Mouse (Mus musculus) lung, embryonic 15.5 days (tissue): Measurements from ENCODE around the gene Zmynd10. TPM values are rescaled to one million over a fixed set of nuclear protein-coding genes. Genes with fewer than 3 reads are reported as not detected.
A peak's percentile ranks its signal among the peaks of the same experiment; 100 is the strongest.
"Not testable (repeated sequence)": the region's sequence is repeated elsewhere in the genome, so short reads cannot be mapped to it uniquely, and the experiment has no call there.

Source experiments
- ATAC-seq: fragments of 200-750 bp; cut with Nextera tagmentation; 2 replicates; pipeline ENCODE4 v1.8.0; 2017; ENCODE audit warnings: moderate number of reproducible peaks, borderline replicate concordance; ENCODE audit not compliant: low FRiP score, low TSS enrichment; ENCODE audit errors: extremely low read depth
- H3K27ac ChIP-seq: fragments of 300-500 bp; sonication (generic); 2 replicates; pipeline ENCODE4 v1.5.1; 2015; ENCODE audit warnings: moderate library complexity, mild to moderate bottlenecking, inconsistent platforms
- H3K27me3 ChIP-seq: fragments of 300-500 bp; sonication (generic); 2 replicates; pipeline ENCODE4 v1.6.1; 2015; ENCODE audit warnings: inconsistent platforms
- H3K36me3 ChIP-seq: fragments of 300-500 bp; sonication (generic); 2 replicates; pipeline ENCODE4 v1.6.1; 2015; ENCODE audit warnings: inconsistent platforms
- H3K4me1 ChIP-seq: fragments of 300-500 bp; sonication (generic); 2 replicates; pipeline ENCODE4 v1.6.1; 2015; ENCODE audit warnings: inconsistent platforms
- H3K4me2 ChIP-seq: fragments of 300-500 bp; sonication (generic); 2 replicates; pipeline ENCODE4 v1.6.1; 2015; ENCODE audit warnings: inconsistent platforms, mild to moderate bottlenecking, moderate library complexity
- H3K4me3 ChIP-seq: fragments of 300-500 bp; sonication (generic); 2 replicates; pipeline ENCODE4 v1.5.1; 2015; ENCODE audit warnings: mild to moderate bottlenecking, inconsistent platforms
- H3K9ac ChIP-seq: fragments of 300-500 bp; sonication (generic); 2 replicates; pipeline ENCODE4 v1.6.1; 2015; ENCODE audit warnings: inconsistent platforms
- H3K9me3 ChIP-seq: fragments of 300-500 bp; sonication (generic); 2 replicates; pipeline ENCODE4 v1.6.1; 2016; ENCODE audit warnings: inconsistent platforms
- WGBS: fragments of 180-500 bp; shearing (Covaris S2); methylation state at CpG from one replicate; pipeline ENCODE4 v1.1.7; 2015; 5-methylcytosine and 5-hydroxymethylcytosine counted together
- polyA plus RNA-seq: library from polyadenylated mRNA; unstranded; fragments of >200 nt; fragmentation: Nextera tagmentation; extraction: Ambion mirVana; gene quantifications from 2 replicates; pipeline ENCODE4 v1.2.1, GENCODE M21; 2015

The Zmynd10 gene
- polyA plus RNA-seq, 1 experiment from 2014 or later = 6.8 TPM

DNA sequence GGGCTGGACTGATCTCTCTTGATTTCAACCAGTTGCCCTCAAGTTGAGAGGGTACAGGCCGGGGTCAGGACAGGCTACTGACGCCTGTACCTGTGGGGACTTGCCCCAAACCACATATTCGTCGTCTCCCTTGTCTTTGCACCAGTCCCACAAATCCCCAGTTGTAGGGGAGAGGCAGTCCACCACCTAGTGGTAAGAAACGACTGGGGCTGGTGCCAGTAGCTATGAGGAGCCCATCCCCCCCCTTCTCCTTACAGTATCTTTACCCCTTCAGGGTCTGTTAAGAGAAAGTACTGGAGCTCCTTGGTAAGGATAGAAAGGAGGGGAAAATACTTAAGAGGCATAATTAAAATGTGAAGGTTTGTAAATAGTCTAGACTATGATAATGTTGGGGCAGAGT lies 18.5 kb downstream of the Zmynd10 start:
- 43% methylated on average over 5 of the region's 5 CpGs for WGBS
- Histone ChIP-seq H3K27ac (0 out of 2 replicates have a peak overlapping the region, but pooled peaks have one; percentile 8), H3K4me1 (peaks cover 49% of the 10 kb centered on the region), H3K4me2 (peak overlapping the region; percentile 82), H3K36me3 (peaks cover 24% of the 10 kb centered on the region), H3K4me3 (peak overlapping the region; percentile 17)
- H3K9me3 ChIP-seq, H3K9ac ChIP-seq, ATAC-seq, H3K27me3 ChIP-seq: not testable (repeated sequence)

DNA sequence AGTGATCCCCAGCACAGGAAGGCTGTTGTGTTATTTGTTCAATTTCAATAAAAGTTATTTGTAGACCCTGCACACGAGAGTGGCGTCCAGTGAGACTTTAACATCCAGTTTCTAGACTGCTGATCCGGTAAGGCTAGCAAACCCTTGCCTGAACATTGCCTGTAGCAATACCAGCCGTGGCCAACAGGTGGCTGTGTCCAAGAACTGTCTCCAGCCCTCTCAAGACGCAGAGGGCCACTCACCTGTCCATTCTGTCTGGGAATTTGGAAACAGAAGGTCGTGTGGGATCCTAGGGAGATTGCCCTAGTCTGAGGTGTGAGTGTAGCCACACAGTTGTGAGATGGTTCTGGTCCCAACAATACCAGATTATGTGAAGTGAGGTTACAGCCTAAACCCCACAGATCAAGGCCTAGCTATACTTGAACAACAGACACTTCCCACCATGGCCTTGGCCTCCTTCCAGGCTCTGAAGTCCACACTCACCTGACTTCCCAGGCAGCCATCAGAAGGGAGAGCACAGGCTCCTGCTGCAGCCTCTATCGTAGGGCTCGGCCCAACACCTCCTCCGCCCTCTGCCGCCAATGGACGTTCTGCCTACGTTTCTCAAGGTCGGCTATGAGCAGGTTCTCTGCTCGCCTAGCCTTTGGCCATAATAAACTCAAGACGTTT lies 19.1 kb downstream of the Zmynd10 start:
- Histone ChIP-seq H3K9ac (no peak overlapping the region), H3K27ac (peak overlapping the region; percentile 90), H3K27me3 (no peaks in the 10 kb centered on the region), H3K4me2 (peak overlapping the region; percentile 82), H3K4me3 (peak overlapping the region; percentile 17; the same call in 1 of the 2 replicates), H3K9me3 (no peaks in the 10 kb centered on the region), H3K36me3 (peaks cover 23% of the 10 kb centered on the region), H3K4me1 (peaks cover 55% of the 10 kb centered on the region)
- no peak for ATAC-seq
- 52% methylated on average over 15 of the region's 15 CpGs for WGBS

DNA sequence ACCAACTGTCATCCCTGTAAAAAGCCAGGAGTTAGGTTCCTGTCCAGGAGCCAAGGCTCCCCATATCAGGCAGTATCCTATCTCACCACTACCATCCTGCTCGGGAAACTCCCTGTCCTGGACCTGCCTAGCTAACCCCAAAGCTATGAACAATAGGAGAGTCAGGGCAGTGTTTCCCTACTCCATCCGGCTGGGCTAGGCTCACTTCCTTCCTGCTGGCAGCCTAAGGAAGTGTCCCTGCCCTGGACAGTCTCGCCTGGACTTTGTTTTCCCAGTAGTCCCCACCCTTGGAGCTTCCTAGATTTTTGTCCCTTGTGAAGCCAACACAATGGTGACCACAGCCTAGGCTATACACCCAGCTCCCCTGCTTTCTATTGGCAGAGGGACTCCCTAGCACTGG lies 19.8 kb downstream of the Zmynd10 start:
- 72% methylated on average over 3 of the region's 3 CpGs for WGBS
- H3K4me1 ChIP-seq = peaks cover 60% of the 10 kb centered on the region
- peak overlapping the region; percentile 82; the same call in 1 of the 2 replicates for H3K4me2 ChIP-seq
- H3K27me3 ChIP-seq = no peaks in the 10 kb centered on the region
- peaks cover 23% of the 10 kb centered on the region for H3K36me3 ChIP-seq
- H3K9me3 ChIP-seq = no peaks in the 10 kb centered on the region
- H3K9ac ChIP-seq = no peak overlapping the region
- ATAC-seq = peak; percentile 19
- peak overlapping the region; percentile 17; the same call in 1 of the 2 replicates for H3K4me3 ChIP-seq
- H3K27ac ChIP-seq = peak overlapping the region; percentile 90

DNA sequence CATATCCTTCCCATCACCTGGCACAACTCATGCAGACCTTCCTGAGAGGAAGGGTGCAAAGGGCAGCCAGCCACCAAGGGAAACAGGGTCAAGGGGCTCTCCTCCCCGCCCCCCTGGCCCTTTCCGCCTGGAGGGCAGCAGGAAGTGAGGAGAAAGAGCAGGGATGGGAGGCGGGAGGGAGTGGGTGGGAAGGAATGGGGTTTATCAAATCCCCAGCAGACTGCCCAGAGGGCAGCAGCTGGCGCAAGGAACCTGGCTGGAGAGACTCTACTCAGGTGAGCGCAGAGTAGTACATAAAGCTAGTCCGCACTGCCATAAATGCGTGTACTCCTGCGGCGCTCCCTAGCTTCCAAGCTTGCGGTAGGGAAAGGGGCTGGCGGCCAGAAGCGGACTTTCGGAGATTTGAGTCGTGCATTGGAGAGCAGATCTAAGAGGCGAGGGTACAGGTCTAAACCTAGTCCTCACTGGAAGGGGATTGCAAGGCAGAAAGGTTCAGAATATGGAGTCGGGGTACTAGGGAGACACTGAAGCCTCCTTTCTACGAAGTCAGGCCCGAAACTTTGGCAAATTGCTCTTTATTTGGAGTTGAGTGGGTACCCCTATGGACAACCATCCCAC lies 20.7 kb downstream of the Zmynd10 start, which contains the start of gene Hyal2:
Hyal2 (plus strand) TSS at position 244 of the 618 bp plus-strand sequence.
- ATAC-seq = no peak
- Histone ChIP-seq H3K4me2 (peak within 1 kb of the TSS; percentile 82), H3K27ac (peak within 1 kb of the TSS; percentile 90), H3K4me3 (peak within 1 kb of the TSS; percentile 73), H3K4me1 (peaks cover 54% of the 10 kb centered on the region), H3K27me3 (no peaks in the 10 kb centered on the region), H3K36me3 (peaks cover 27% of the 10 kb centered on the region), H3K9ac (peak within 1 kb of the TSS; percentile 66), H3K9me3 (no peaks in the 10 kb centered on the region)
- WGBS = 8% methylated on average over 18 of the region's 18 CpGs

DNA sequence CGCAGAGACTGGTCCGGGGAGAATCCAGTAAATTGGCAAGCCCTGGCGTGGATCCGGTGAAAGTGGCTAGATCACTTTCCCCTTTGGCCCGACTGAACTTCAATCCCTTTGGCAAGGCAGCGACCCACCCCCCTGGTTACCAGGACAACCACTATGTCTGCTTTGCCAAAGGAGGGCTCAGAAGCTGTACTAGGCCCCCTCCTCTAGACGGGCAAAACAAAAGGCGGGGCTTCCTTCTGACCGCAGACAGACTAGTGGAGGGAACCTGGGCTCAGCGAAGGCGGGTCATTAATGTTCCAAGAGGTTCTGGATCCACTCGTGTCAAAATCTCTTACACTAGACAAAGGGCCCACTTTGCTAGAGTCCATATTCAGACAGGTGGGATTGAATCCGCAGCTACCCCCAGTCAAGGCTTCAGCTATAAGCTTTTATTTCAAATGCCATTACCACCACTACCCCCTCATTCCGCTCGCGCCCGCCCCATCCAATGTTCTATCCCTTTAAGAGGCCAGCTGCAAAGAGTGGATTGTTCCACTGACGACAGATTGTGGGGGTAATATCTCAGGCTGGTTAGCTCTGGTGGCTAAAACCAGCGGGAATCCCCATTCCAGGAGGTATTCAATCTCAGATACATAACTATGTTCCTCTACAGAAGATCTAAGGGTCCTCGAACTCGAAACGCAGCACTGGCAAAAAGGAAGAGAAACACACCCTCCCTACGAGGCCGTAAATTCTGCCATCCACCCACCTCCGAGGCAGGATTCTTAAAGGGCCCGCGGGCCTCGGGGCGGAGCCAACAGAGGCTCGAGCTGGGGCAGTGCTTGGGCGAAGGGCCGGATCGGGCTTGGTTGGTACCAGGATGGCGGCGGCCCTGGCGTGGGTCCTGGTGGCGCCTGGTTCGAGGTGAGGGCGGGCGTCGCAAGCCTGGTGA lies 21.5 kb downstream of the Zmynd10 start:
- peak; percentile 85 for ATAC-seq
- Histone ChIP-seq H3K4me1 (peaks cover 51% of the 10 kb centered on the region), H3K9me3 (no peaks in the 10 kb centered on the region), H3K27ac (peak overlapping the region; percentile 90), H3K36me3 (peaks cover 33% of the 10 kb centered on the region), H3K9ac (peak overlapping the region; percentile 66), H3K4me2 (peak overlapping the region; percentile 73), H3K4me3 (peak overlapping the region; percentile 73), H3K27me3 (no peaks in the 10 kb centered on the region)
- 0% methylated on average over 41 of the region's 41 CpGs for WGBS

DNA sequence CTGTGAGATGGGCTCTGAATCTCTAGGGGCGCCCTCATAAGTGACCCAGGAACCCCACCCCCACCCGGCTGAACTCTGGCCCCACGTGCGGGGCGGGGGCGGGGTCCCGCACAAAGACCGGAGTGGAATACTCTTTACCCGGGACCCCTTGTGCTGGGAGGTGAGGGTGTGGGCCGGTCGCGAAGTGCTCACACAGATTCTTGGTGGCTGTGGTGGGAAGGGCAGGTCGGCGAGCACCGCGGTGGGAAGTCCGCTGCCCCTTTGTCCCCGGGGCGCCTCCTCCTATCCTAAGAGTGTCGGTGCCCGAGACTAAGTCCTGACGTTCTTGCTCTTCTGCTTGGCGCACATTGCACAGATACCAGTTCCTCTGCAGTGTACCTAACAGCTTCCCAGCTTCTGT lies 22.2 kb downstream of the Zmynd10 start:
- peak overlapping the region; percentile 90 for H3K27ac ChIP-seq
- peaks cover 36% of the 10 kb centered on the region for H3K36me3 ChIP-seq
- no peaks in the 10 kb centered on the region for H3K27me3 ChIP-seq
- peaks cover 44% of the 10 kb centered on the region for H3K4me1 ChIP-seq
- H3K4me3 ChIP-seq = peak overlapping the region; percentile 73
- H3K9me3 ChIP-seq = no peaks in the 10 kb centered on the region
- H3K9ac ChIP-seq = peak overlapping the region; percentile 66
- peak overlapping the region; percentile 73 for H3K4me2 ChIP-seq
- 0% methylated on average over 23 of the region's 23 CpGs for WGBS
- peak; percentile 6; the same call in 1 of the 2 replicates for ATAC-seq

DNA sequence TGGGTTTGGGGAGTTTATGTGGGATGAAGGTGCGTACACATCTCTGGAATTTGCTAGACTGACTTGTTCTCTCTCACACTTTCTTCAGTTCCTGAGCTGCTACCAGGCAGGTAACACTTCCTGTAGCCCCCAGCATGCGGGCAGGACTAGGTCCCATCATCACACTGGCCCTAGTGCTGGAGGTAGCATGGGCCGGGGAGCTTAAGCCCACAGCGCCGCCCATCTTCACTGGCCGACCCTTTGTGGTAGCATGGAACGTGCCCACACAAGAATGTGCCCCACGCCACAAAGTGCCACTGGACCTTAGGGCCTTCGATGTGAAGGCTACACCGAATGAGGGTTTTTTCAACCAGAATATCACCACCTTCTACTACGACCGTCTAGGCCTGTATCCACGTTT lies 22.9 kb downstream of the Zmynd10 start:
- Histone ChIP-seq H3K27me3 (no peaks in the 10 kb centered on the region), H3K9me3 (no peaks in the 10 kb centered on the region), H3K4me2 (peak overlapping the region; percentile 73), H3K4me3 (peak overlapping the region; percentile 73), H3K9ac (peak overlapping the region; percentile 66), H3K27ac (peak overlapping the region; percentile 90), H3K36me3 (peaks cover 38% of the 10 kb centered on the region), H3K4me1 (peaks cover 44% of the 10 kb centered on the region)
- ATAC-seq = no peak
- WGBS = 20% methylated on average over 13 of the region's 13 CpGs

DNA sequence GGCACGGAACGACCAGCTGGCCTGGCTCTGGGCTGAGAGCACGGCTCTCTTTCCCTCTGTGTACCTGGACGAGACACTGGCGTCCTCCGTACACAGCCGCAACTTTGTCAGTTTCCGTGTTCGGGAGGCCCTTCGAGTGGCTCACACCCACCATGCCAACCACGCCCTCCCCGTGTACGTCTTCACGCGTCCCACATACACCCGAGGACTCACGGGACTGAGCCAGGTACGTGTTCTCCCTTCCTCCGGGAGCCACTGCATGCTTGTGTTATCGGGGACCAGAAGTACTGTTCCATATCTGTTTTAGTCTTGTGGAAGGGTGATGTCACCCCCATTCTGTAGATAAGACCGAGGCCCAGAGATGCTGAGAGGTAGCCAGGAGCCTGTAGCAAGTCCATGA lies 23.7 kb downstream of the Zmynd10 start:
- Histone ChIP-seq H3K9me3 (no peaks in the 10 kb centered on the region), H3K9ac (peak overlapping the region; percentile 66; the same call in 1 of the 2 replicates), H3K36me3 (peaks cover 35% of the 10 kb centered on the region), H3K4me1 (peaks cover 48% of the 10 kb centered on the region), H3K4me2 (peak overlapping the region; percentile 73), H3K27me3 (no peaks in the 10 kb centered on the region), H3K27ac (peak overlapping the region; percentile 3; the same call in 1 of the 2 replicates), H3K4me3 (peak overlapping the region; percentile 73)
- 74% methylated on average over 21 of the region's 21 CpGs for WGBS
- no peak for ATAC-seq

DNA sequence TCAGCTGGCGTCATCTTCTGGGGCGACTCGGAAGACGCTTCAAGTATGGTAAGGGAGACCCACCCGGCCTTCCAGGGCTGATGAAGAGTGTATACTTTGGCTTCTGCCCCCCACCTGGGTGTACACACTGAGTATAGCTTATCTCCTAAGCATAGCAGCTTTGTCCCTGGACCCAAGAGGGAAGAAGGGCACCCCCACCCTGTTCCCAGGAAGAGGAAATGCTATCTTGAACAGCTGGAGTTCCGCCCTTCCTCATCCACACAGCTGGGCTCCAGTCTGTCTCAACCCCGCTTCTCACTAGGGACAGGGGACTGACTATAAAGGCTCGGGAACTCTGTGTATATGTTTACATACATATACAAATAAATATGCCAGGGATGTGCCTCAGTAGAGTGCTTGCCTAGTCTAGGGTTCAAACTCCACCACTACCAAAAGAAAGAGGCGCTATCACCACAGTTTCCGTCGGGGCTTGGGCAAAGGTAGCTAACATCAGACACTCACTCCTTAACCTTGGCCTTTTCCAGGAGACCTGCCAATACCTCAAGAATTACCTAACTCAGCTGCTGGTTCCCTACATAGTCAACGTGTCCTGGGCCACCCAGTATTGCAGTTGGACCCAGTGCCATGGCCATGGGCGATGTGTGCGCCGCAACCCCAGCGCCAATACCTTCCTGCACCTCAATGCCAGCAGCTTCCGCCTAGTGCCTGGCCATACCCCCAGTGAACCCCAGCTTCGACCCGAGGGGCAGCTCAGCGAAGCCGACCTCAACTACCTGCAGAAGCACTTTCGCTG lies 24.6 kb downstream of the Zmynd10 start:
- H3K4me3 ChIP-seq = 0 out of 2 replicates have a peak overlapping the region, but pooled peaks have one; percentile 73
- ATAC-seq = no peak
- no peak overlapping the region for H3K9ac ChIP-seq
- no peaks in the 10 kb centered on the region for H3K27me3 ChIP-seq
- peaks cover 35% of the 10 kb centered on the region for H3K36me3 ChIP-seq
- 83% methylated on average over 22 of the region's 22 CpGs for WGBS
- H3K4me2 ChIP-seq = peak overlapping the region; percentile 73
- H3K9me3 ChIP-seq = no peaks in the 10 kb centered on the region
- no peak overlapping the region for H3K27ac ChIP-seq
- H3K4me1 ChIP-seq = peaks cover 49% of the 10 kb centered on the region

DNA sequence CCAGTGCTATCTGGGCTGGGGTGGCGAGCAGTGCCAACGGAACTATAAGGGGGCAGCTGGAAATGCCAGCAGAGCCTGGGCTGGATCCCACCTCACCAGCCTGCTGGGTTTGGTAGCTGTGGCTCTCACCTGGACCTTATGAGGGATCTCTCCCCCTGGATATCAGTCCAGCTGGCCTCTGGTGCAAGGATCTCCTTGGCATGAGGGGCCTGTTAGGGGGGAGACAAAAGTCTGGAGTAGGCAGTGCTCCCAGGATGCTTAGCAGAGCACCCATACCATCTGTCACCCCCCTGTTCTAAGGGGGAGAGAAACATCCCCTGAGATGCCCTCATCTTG lies 25.2 kb downstream of the Zmynd10 start:
- H3K4me1 ChIP-seq = peaks cover 49% of the 10 kb centered on the region
- no peak for ATAC-seq
- peaks cover 35% of the 10 kb centered on the region for H3K36me3 ChIP-seq
- no peak overlapping the region for H3K4me2 ChIP-seq
- no peaks in the 10 kb centered on the region for H3K27me3 ChIP-seq
- no peak overlapping the region for H3K9ac ChIP-seq
- H3K27ac ChIP-seq = no peak overlapping the region
- H3K9me3 ChIP-seq = no peaks in the 10 kb centered on the region
- no peak overlapping the region for H3K4me3 ChIP-seq
- 84% methylated on average over 2 of the region's 2 CpGs for WGBS

DNA sequence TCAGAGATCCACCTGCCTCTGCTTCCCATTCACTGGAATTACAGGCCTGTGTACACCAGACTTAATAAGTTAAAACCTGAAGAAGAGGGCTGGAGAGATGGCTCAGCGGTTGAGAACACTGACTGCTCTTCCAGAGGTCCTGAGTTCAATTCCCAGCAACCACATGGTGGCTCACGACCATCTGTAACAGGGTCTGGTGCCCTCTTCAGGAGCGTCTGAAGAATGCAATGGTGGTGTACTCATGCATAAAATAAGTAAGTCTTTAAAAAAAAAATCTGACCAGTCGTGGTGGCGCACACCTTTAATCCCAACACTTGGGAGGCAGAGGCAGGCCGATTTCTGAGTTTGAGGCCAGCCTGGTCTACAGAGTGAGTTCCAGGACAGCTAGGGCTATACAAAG lies 26.7 kb downstream of the Zmynd10 start:
- peaks cover 35% of the 10 kb centered on the region for H3K36me3 ChIP-seq
- WGBS = 77% methylated on average over 6 of the region's 6 CpGs
- H3K27me3 ChIP-seq, H3K4me3 ChIP-seq, H3K9ac ChIP-seq, H3K9me3 ChIP-seq, H3K4me2 ChIP-seq, ATAC-seq, H3K27ac ChIP-seq: not testable (repeated sequence)
- H3K4me1 ChIP-seq = peaks cover 47% of the 10 kb centered on the region
